Mouse (Mus musculus) lung, embryonic 14.5 days (tissue): ENCODE data around the gene Tmcc3. TPM values are rescaled to one million over a fixed set of nuclear protein-coding genes. Genes with fewer than 3 reads are reported as not detected.

Experiments used
- ATAC-seq: fragments of 200-750 bp; cut with Nextera tagmentation; 2 replicates; pipeline ENCODE4 v1.8.0; 2017; ENCODE audit warnings: mild to moderate bottlenecking, moderate TSS enrichment, moderate library complexity; ENCODE audit not compliant: insufficient read depth
- DNase-seq: peaks from one replicate; pipeline ENCODE4 v3.0.0-alpha.2; 2015
- H3K27ac ChIP-seq: fragments of 300-500 bp; sonication (generic); 2 replicates; pipeline ENCODE4 v1.5.1; 2014; ENCODE audit warnings: low read depth, mild to moderate bottlenecking, moderate library complexity
- H3K27me3 ChIP-seq: fragments of 300-500 bp; sonication (generic); 2 replicates; pipeline ENCODE4 v1.6.1; 2014; ENCODE audit warnings: low read length, control low read depth; ENCODE audit not compliant: insufficient read depth
- H3K36me3 ChIP-seq: fragments of 300-500 bp; sonication (generic); 2 replicates; pipeline ENCODE4 v1.6.1; 2014; ENCODE audit warnings: control low read depth; ENCODE audit not compliant: insufficient read depth
- H3K4me1 ChIP-seq: fragments of 300-500 bp; sonication (generic); 2 replicates; pipeline ENCODE4 v1.6.1; 2014; ENCODE audit warnings: antibody characterized with exemption, control low read depth; ENCODE audit not compliant: insufficient read depth
- H3K4me2 ChIP-seq: fragments of 300-500 bp; sonication (generic); 2 replicates; pipeline ENCODE4 v1.6.1; 2014; ENCODE audit warnings: mild to moderate bottlenecking
- H3K4me3 ChIP-seq: fragments of 300-500 bp; sonication (generic); 2 replicates; pipeline ENCODE4 v1.5.1; 2014; ENCODE audit warnings: low read depth, low read length
- H3K9ac ChIP-seq: fragments of 300-500 bp; sonication (generic); 2 replicates; pipeline ENCODE4 v1.6.1; 2014
- H3K9me3 ChIP-seq: fragments of 300-500 bp; sonication (generic); 2 replicates; pipeline ENCODE4 v1.6.1; 2016; ENCODE audit warnings: low read depth, low read length, control low read depth
- CTCF ChIP-seq: IDR thresholded peaks from 2 replicates; pipeline ENCODE4 v1.5.1; 2016; ENCODE audit warnings: antibody characterized with exemption, low read depth
- WGBS: fragments of 180-500 bp; shearing (Covaris S2); extraction: QIAGEN DNeasy Blood & Tissue Kit; methylation state at CpG from one replicate; pipeline ENCODE4 v1.1.7; 2014; 5-methylcytosine and 5-hydroxymethylcytosine counted together
- microRNA-seq: library from miRNA; unstranded; fragments of <30 nt; microRNA quantifications from one replicate; pipeline ENCODE4, GENCODE M21; 2016; ENCODE audit warnings: borderline number of aligned reads
- polyA plus RNA-seq: library from polyadenylated mRNA; unstranded; fragments of >200 nt; fragmentation: Nextera tagmentation; extraction: Ambion mirVana; gene quantifications from 2 replicates; pipeline ENCODE4 v1.2.1, GENCODE M21; 2014

The Tmcc3 gene
- polyA plus RNA-seq, 1 experiment from 2014 or later, result 5.3 TPM

DNA sequence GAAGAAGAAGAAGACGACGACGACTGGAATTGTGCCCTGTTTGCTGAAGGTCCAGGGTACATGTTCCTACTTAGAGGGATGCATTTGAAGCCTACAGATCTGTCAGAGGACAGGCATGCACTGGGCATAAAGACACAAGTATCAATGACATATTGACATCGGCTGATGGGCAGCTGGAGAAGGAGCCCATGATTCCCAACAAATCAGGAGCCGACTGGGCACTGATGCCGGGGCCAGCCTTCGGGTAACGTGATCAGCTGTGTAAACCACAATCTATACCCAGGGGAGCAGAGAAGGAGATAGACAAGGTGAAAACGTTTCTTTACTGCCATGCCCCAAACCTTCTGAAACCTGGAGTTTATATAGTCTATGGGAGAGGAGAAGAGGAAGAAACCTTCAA lies 313.3 kb downstream of the Tmcc3 start:
- Histone ChIP-seq H3K4me1 (peaks cover 4% of the 10 kb centered on the region; the same call in 1 of the 2 replicates), H3K4me3 (no peak overlapping the region), H3K36me3 (no peaks in the 10 kb centered on the region), H3K27me3 (no peaks in the 10 kb centered on the region), H3K4me2 (no peak overlapping the region), H3K9ac (no peak overlapping the region), H3K27ac (no peak overlapping the region), H3K9me3 (no peaks in the 10 kb centered on the region)
- 83% methylated on average over 9 of the region's 9 CpGs for WGBS
- ATAC-seq (no peak), DNase-seq (no peak)
- TF ChIP-seq CTCF, result no peak

DNA sequence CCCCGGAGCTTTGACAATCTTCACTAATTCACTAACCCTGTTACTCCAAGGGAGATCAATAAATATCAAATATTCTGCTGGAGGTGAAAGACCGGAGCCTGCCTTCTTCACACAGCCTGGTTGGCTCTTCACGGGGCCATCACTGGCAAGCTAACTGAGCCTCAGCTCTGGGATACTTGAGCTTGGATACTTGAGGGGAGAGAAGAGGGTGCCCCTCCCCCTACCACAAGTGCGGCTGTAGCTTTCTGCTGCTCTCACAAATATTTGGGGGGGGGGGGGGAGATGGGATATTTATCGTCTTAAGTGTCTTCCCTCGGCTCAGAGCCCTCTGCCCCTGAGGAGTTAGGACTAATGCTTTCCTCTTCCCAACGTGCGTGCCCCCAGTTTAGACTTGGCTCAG lies 313.9 kb downstream of the Tmcc3 start:
- H3K27ac ChIP-seq, result no peak overlapping the region
- 43% methylated on average over 8 of the region's 8 CpGs for WGBS
- H3K4me2 ChIP-seq, result no peak overlapping the region
- ATAC-seq, result no peak
- TF ChIP-seq CTCF, result no peak
- H3K9ac ChIP-seq, result no peak overlapping the region
- H3K9me3 ChIP-seq, result no peaks in the 10 kb centered on the region
- no peak for DNase-seq
- H3K27me3 ChIP-seq, result no peaks in the 10 kb centered on the region
- no peaks in the 10 kb centered on the region for H3K36me3 ChIP-seq
- peaks cover 4% of the 10 kb centered on the region; the same call in 1 of the 2 replicates for H3K4me1 ChIP-seq
- H3K4me3 ChIP-seq, result no peak overlapping the region

DNA sequence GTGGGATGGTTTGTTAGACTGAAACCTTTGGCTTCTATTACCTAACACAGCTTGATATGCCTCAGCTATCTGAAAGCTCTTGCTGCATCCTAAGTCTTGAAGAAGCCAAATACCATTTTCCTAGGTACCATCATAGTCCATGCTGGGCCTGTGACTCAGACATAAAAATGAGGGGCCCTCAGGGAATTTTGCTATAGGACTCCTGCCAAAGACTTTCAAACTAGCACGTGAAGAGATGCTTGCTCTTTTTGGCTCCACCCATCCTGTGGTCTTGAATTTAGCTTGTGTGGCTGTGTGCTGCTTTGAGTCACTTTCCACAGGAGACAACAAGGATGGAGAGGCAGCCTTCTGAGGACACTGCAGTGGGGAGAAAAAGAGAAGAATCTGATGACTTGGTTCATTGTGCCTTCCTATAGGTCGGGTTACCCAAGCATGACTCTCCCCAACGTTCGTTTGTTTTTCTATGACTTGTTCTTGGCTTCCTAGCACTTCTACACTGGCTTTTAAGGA lies 319.1 kb downstream of the Tmcc3 start:
- no peaks in the 10 kb centered on the region for H3K4me1 ChIP-seq
- no peaks in the 10 kb centered on the region for H3K36me3 ChIP-seq
- H3K4me2 ChIP-seq, result no peak overlapping the region
- no peaks in the 10 kb centered on the region for H3K27me3 ChIP-seq
- DNase-seq (no peak), ATAC-seq (no peak)
- no peak overlapping the region for H3K4me3 ChIP-seq
- H3K9ac ChIP-seq, result no peak overlapping the region
- no peaks in the 10 kb centered on the region for H3K9me3 ChIP-seq
- no peak for TF ChIP-seq CTCF
- WGBS, result 48% methylated on average over 4 of the region's 4 CpGs
- H3K27ac ChIP-seq, result no peak overlapping the region

DNA sequence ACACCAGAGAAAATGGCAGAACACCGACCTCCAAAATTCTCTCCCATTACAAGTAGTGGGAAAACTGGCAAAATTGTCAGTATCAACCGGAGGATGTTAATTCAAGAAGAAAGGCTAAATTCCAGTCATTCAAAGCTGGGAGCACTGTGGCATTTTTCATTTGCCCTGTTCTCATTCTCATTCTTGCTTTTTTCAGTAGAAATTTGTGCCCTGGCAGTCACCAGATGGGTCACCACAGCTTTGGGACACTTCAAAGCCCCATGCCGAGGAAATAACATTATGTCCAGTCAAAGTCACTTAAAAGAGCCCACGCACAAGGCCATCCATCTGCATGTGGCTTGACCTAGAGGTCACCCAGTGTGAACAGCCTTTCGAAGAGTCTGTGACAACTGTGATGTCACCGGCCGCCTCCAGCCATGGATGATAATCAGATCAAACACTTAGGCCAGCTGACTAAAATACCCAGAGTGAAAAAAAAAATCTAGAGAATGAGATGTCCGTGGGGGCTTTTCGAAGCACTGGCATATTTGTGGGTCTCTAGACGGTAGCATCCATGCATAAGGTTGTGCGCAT lies 319.9 kb downstream of the Tmcc3 start:
- Histone ChIP-seq H3K4me2 (no peak overlapping the region), H3K4me1 (no peaks in the 10 kb centered on the region), H3K9me3 (no peaks in the 10 kb centered on the region), H3K36me3 (no peaks in the 10 kb centered on the region), H3K27ac (no peak overlapping the region), H3K9ac (no peak overlapping the region), H3K27me3 (no peaks in the 10 kb centered on the region), H3K4me3 (no peak overlapping the region)
- 70% methylated on average over 11 of the region's 11 CpGs for WGBS
- ATAC-seq (no peak), DNase-seq (no peak)
- TF ChIP-seq CTCF, result no peak

DNA sequence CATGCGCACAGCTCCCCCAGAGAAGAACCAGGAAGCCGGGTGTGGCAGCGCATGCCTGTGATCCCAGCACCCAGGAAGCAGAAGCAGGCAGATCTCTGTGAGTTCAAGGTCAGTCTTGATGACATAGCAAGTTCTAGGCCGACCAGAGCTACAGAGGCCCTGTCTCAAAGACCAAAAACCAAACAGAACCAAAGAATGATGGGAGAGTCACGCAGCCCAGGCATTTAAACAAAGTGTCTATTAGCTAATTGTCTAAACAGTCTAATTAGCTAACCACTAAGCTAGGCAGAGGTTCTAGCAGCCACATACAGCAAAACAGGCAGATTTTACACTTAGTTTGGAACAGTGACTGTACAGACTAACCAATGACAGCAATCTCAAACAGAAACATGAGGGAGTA lies 320.5 kb downstream of the Tmcc3 start:
- H3K36me3 ChIP-seq, result no peaks in the 10 kb centered on the region
- H3K9ac ChIP-seq, result no peak overlapping the region
- no peak for ATAC-seq
- no peaks in the 10 kb centered on the region for H3K4me1 ChIP-seq
- no peak overlapping the region for H3K4me2 ChIP-seq
- 83% methylated on average over 5 of the region's 5 CpGs for WGBS
- H3K27ac ChIP-seq, result no peak overlapping the region
- H3K4me3 ChIP-seq, result no peak overlapping the region
- no peak for TF ChIP-seq CTCF
- no peak for DNase-seq
- no peaks in the 10 kb centered on the region for H3K27me3 ChIP-seq
- no peaks in the 10 kb centered on the region for H3K9me3 ChIP-seq

DNA sequence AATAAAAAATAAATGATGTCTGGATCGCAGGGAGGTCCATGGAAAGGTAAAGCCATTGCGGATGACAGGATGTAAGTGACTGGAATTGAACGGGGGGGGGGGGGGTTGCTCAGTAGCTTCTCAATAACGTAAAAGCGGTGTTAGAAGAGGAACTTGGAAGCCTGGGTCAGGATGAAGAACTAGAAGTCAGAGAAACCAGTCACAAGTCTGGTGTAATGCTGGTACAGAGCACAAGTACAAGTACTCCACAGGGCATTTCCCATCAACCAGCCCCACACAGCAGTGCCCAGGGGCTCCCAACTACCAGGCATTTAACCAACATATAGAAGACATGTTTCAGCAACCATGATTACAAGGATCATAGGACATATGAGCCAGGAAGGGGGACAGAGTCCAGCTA lies 326.9 kb downstream of the Tmcc3 start:
- Histone ChIP-seq H3K27me3 (no peaks in the 10 kb centered on the region), H3K4me2 (no peak overlapping the region), H3K9me3 (no peaks in the 10 kb centered on the region), H3K36me3 (no peaks in the 10 kb centered on the region), H3K4me1 (no peaks in the 10 kb centered on the region), H3K4me3 (no peak overlapping the region), H3K9ac (no peak overlapping the region), H3K27ac (no peak overlapping the region)
- no peak for DNase-seq
- no peak for ATAC-seq
- WGBS, result 82% methylated on average over 5 of the region's 5 CpGs
- TF ChIP-seq CTCF, result no peak

DNA sequence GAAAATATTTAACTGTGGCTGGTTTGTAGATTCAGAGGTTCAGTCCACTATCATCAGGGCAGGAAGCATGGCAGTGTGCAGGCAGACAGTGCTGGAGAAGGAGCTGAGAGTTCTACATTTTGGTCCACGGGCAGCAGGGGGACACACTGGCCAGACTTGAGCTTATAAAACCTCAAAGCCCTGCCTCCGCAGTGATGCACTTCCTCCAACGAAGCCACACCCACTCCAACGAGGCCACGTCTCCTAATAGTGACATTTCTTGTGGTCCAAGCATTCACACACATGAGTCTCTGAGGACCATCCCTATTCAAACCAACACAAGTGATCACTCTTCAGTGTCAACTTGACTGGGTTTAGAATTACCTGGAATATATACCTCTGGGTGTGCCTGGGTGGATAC lies 327.5 kb downstream of the Tmcc3 start:
- Histone ChIP-seq H3K36me3 (no peaks in the 10 kb centered on the region), H3K4me3 (no peak overlapping the region), H3K9ac (no peak overlapping the region), H3K4me2 (no peak overlapping the region), H3K4me1 (no peaks in the 10 kb centered on the region), H3K27ac (no peak overlapping the region), H3K9me3 (no peaks in the 10 kb centered on the region), H3K27me3 (no peaks in the 10 kb centered on the region)
- WGBS, result 72% methylated on average over 5 of the region's 5 CpGs
- DNase-seq, result no peak
- ATAC-seq, result no peak
- TF ChIP-seq CTCF, result no peak

DNA sequence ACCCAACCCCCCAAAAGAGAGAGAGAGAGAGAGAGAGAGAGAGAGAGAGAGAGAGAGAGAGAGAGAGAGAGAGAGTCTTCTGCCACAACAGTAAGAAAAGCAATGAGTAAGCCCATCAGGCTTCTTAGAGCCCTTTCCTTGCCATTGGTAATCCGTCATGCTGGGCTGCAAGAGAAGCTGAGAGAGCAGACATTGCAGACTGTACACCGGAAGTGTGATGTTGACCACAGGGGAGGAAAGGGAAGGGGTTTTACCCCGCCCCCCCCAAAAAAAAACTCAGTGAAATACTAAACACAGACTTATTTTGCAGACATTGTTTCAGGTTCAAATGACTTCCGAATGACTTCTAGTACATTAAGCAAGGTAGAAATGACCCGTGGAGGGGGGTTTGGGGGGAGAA lies 328.3 kb downstream of the Tmcc3 start:
- Histone ChIP-seq H3K4me3 (no peak overlapping the region), H3K4me2 (no peak overlapping the region), H3K9me3 (no peaks in the 10 kb centered on the region), H3K27ac (no peak overlapping the region), H3K4me1 (no peaks in the 10 kb centered on the region), H3K9ac (no peak overlapping the region), H3K36me3 (no peaks in the 10 kb centered on the region), H3K27me3 (no peaks in the 10 kb centered on the region)
- no peak for DNase-seq
- TF ChIP-seq CTCF, result no peak
- 67% methylated on average over 5 of the region's 5 CpGs for WGBS
- no peak for ATAC-seq

Small RNAs within 50 kb of the gene (microRNA-seq; reads per million reads assigned to microRNA genes)
- gene Mir7211, result not detected

Other genes with a start within 250 kb of the Tmcc3 start
- 9.5 and 10.2 TPM in 2 replicates for gene Nr2c1, start 163.9 kb upstream of the Tmcc3 start, polyA plus RNA-seq
- gene Ndufa12, start 113.2 kb upstream of the Tmcc3 start, polyA plus RNA-seq, result 420 and 423 TPM in 2 replicates
- not detected in 2 replicates for gene Gm4792, start 13.2 kb upstream of the Tmcc3 start, polyA plus RNA-seq